Mouse (Mus musculus) lung, adult 2 months (tissue): Measurements from ENCODE around the gene Pla2g4e.

Experiments
- CTCF ChIP-seq: fragments of 200-500 bp; IDR thresholded peaks from 2 replicates; pipeline ENCODE4 v1.5.1; 2011; ENCODE audit warnings: mild to moderate bottlenecking, low read length, control low read depth; ENCODE audit not compliant: insufficient read depth
- POLR2A ChIP-seq: fragments of 200-500 bp; IDR thresholded peaks from 2 replicates; pipeline ENCODE4 v1.6.1; 2011; ENCODE audit warnings: low read depth, mild to moderate bottlenecking, control low read depth, low read length, borderline replicate concordance; ENCODE audit errors: extremely low read depth

GRCm38 (mm10) chr2:120146543-120146942, 98.6 kb downstream of the Pla2g4e start:
- TF ChIP-seq CTCF (no peak), POLR2A (no peak)
